Mouse (Mus musculus) embryo, embryonic 11 days (tissue): Measurements from ENCODE around the gene Gm33543.
A peak's percentile ranks its signal among the peaks of the same experiment; 100 is the strongest.

Experiments
- DNase-seq: peaks from one replicate; pipeline ENCODE4 v3.0.0-alpha.2; 2015

The Gm33543 gene

GRCm38 (mm10) chr10:95836530-95837264 lies 6.0 kb downstream of the Gm33543 start:
- DNase-seq, result no peak

GRCm38 (mm10) chr10:95830891-95831290 lies 11.8 kb downstream of the Gm33543 start:
- DNase-seq, result no peak

- DNase-seq, result no peak
Measured at GRCm38 (mm10) chr10:95829471-95829870, 13.3 kb downstream of the Gm33543 start.

GRCm38 (mm10) chr10:95828374-95828773 lies 14.4 kb downstream of the Gm33543 start:
- DNase-seq, result no peak

- DNase-seq, result peak; percentile 24
Measured at GRCm38 (mm10) chr10:95825651-95826050, 17.1 kb downstream of the Gm33543 start.

GRCm38 (mm10) chr10:95818506-95818905 lies 24.2 kb downstream of the Gm33543 start:
- DNase-seq, result no peak

- peak; percentile 18 for DNase-seq
Measured at GRCm38 (mm10) chr10:95817419-95818161, 25.1 kb downstream of the Gm33543 start.

GRCm38 (mm10) chr10:95814351-95814750 lies 28.4 kb downstream of the Gm33543 start:
- no peak for DNase-seq

GRCm38 (mm10) chr10:95811869-95812268 lies 30.9 kb downstream of the Gm33543 start:
- no peak for DNase-seq

GRCm38 (mm10) chr10:95801443-95801811 lies 41.3 kb downstream of the Gm33543 start:
- DNase-seq, result no peak

GRCm38 (mm10) chr10:95800693-95801442 lies 41.9 kb downstream of the Gm33543 start:
- no peak for DNase-seq

- no peak for DNase-seq
Measured at GRCm38 (mm10) chr10:95797645-95798395, 44.9 kb downstream of the Gm33543 start.

GRCm38 (mm10) chr10:95795500-95795899 lies 47.2 kb downstream of the Gm33543 start:
- DNase-seq, result no peak

- DNase-seq, result no peak
Measured at GRCm38 (mm10) chr10:95794706-95795105, 48.0 kb downstream of the Gm33543 start.

GRCm38 (mm10) chr10:95791427-95791804 lies 51.3 kb downstream of the Gm33543 start:
- no peak for DNase-seq

- no peak for DNase-seq
Measured at GRCm38 (mm10) chr10:95790771-95791426, 51.8 kb downstream of the Gm33543 start.

- no peak for DNase-seq
Measured at GRCm38 (mm10) chr10:95787176-95787575, 55.6 kb downstream of the Gm33543 start.

GRCm38 (mm10) chr10:95784837-95785236 lies 57.9 kb downstream of the Gm33543 start:
- no peak for DNase-seq

- no peak for DNase-seq
Measured at GRCm38 (mm10) chr10:95780881-95781600, 61.7 kb downstream of the Gm33543 start.

- DNase-seq, result no peak
Measured at GRCm38 (mm10) chr10:95779801-95780385, 62.8 kb downstream of the Gm33543 start.

GRCm38 (mm10) chr10:95778622-95779021 lies 64.1 kb downstream of the Gm33543 start:
- DNase-seq, result no peak
